Mouse (Mus musculus) C2C12 (cell line): ENCODE results near the gene Ces1d.
"Not testable (repeated sequence)": the region's sequence is repeated elsewhere in the genome, so short reads cannot be mapped to it uniquely, and the experiment has no call there.

Experiments used
- CTCF ChIP-seq: IDR thresholded peaks from one replicate; pipeline ENCODE4 v1.5.1; 2011; ENCODE audit not compliant: control insufficient read depth, insufficient read depth, insufficient read length
- MAX ChIP-seq: IDR thresholded peaks from one replicate; pipeline ENCODE4 v1.6.1; 2011; ENCODE audit warnings: mild to moderate bottlenecking, control low read depth

DNA sequence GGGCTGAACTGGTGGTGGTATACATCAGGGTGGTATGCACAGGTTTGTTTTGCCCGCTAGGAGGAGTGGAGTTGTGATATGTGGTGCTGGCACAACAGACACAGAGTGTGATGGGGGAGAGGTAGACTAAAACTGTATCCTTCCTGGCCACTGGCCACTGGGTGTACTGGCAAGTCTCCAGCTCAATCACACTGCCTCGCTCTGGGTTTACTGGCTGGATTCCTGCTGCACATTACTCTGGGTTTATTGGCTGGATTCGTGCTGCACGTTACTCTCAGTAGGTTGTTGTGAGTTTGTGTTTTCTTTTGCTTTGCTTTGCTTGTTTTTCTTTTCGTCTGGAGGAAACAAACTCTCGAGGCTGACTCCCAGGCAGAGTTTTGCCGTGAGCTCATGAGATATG is 1.5 kb upstream of the Ces1d start:
- not testable (repeated sequence) for TF ChIP-seq CTCF, MAX
